Mouse (Mus musculus): ENCODE data around the gene Speg. TPM values are rescaled to one million over a fixed set of nuclear protein-coding genes. Genes with fewer than 3 reads are reported as not detected.

Gene Speg
- polyA plus RNA-seq, 1 experiment from 2014 or later, result 8.3 TPM

GRCm38 (mm10) chr1:75342874-75343416 lies 32.2 kb upstream of the Speg start:
- ATAC-seq (0 out of 2 replicates have a peak, but pooled peaks have one; percentile 60), DNase-seq (ENCODE audit: low spot score) (peak; percentile 93)
- Histone ChIP-seq H3K9ac (ENCODE audit: low read length) (no peak overlapping the region), H3K4me1 (ENCODE audit: control insufficient read depth, insufficient read depth, low read length) (peaks cover 7% of the 10 kb centered on the region; the same call in 1 of the 2 replicates), H3K36me3 (ENCODE audit: control insufficient read depth, insufficient read depth, low read length) (no peaks in the 10 kb centered on the region), H3K27ac (ENCODE audit: low read depth, low read length) (no peak overlapping the region), H3K9me3 (replicated peaks; ENCODE audit: control insufficient read depth, low read length) (no peaks in the 10 kb centered on the region), H3K4me2 (ENCODE audit: low read length) (no peak overlapping the region), H3K27me3 (replicated peaks; ENCODE audit: control insufficient read depth, insufficient read depth, low read length) (no peaks in the 10 kb centered on the region), H3K4me3 (ENCODE audit: low read depth, low read length) (no peak overlapping the region)
- WGBS, result under 1% methylated on average over 8 of the region's 8 CpGs

DNA sequence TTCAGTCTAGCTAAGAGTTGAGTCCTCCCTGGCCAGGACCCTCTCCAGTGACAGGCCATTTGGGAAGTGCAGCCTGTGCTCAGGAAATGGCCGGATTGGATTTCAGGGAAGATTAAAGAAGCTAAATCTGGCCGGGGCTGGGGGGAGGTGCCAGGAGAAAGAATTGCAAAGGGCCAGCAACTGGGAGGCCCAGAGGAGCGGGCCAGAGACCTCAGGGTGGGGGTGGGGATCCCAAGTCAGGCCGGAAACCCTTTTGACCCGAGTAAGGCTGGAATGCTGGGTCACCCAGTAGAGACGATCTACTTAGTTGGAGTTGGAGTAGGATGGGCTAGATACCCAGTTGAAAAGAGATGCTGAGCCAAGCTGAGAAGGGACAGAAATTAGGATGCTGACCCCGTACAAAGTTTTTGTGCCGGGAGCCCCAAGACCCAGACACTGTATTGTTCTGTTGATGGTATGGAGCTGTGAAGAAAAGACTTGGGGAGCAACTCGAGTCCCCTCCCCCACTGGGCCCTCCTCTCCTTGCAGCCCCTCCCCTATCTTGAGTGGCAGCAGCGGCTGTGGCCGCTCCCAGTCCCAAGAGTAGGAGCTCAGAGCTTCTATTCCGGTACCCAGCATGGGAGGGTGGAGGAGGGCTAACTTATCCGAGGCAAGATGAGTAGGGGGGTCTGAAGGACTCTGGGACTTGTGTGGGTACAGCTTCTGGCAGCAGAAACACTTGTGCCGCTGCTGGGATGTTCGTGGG lies 30.6 kb upstream of the Speg start:
- no peak overlapping the region for H3K9ac ChIP-seq (ENCODE audit: low read length)
- H3K27me3 ChIP-seq (replicated peaks; ENCODE audit: control insufficient read depth, insufficient read depth, low read length), result no peaks in the 10 kb centered on the region
- DNase-seq (ENCODE audit: low spot score) (no peak), ATAC-seq (0 out of 2 replicates have a peak, but pooled peaks have one; percentile 37)
- H3K4me1 ChIP-seq (ENCODE audit: control insufficient read depth, insufficient read depth, low read length), result peaks cover 5% of the 10 kb centered on the region; the same call in 1 of the 2 replicates
- WGBS, result 8% methylated on average over 15 of the region's 15 CpGs
- no peaks in the 10 kb centered on the region for H3K36me3 ChIP-seq (ENCODE audit: control insufficient read depth, insufficient read depth, low read length)
- no peaks in the 10 kb centered on the region for H3K9me3 ChIP-seq (replicated peaks; ENCODE audit: control insufficient read depth, low read length)
- no peak overlapping the region for H3K4me2 ChIP-seq (ENCODE audit: low read length)
- H3K4me3 ChIP-seq (ENCODE audit: low read depth, low read length), result no peak overlapping the region
- H3K27ac ChIP-seq (ENCODE audit: low read depth, low read length), result no peak overlapping the region

GRCm38 (mm10) chr1:75345036-75345935 lies 29.8 kb upstream of the Speg start:
- Histone ChIP-seq H3K36me3 (ENCODE audit: control insufficient read depth, insufficient read depth, low read length) (no peaks in the 10 kb centered on the region), H3K9ac (ENCODE audit: low read length) (no peak overlapping the region), H3K4me1 (ENCODE audit: control insufficient read depth, insufficient read depth, low read length) (peaks cover 5% of the 10 kb centered on the region; the same call in 1 of the 2 replicates), H3K27me3 (replicated peaks; ENCODE audit: control insufficient read depth, insufficient read depth, low read length) (no peaks in the 10 kb centered on the region), H3K9me3 (replicated peaks; ENCODE audit: control insufficient read depth, low read length) (no peaks in the 10 kb centered on the region), H3K4me2 (ENCODE audit: low read length) (no peak overlapping the region), H3K27ac (ENCODE audit: low read depth, low read length) (no peak overlapping the region), H3K4me3 (ENCODE audit: low read depth, low read length) (no peak overlapping the region)
- DNase-seq (ENCODE audit: low spot score) (no peak), ATAC-seq (no peak)
- 35% methylated on average over 20 of the region's 20 CpGs for WGBS

- no peak overlapping the region for H3K27ac ChIP-seq (ENCODE audit: low read depth, low read length)
- no peak overlapping the region for H3K4me2 ChIP-seq (ENCODE audit: low read length)
- H3K9me3 ChIP-seq (replicated peaks; ENCODE audit: control insufficient read depth, low read length), result no peaks in the 10 kb centered on the region
- DNase-seq (ENCODE audit: low spot score) (no peak), ATAC-seq (no peak)
- no peak overlapping the region for H3K4me3 ChIP-seq (ENCODE audit: low read depth, low read length)
- no peaks in the 10 kb centered on the region for H3K27me3 ChIP-seq (replicated peaks; ENCODE audit: control insufficient read depth, insufficient read depth, low read length)
- H3K36me3 ChIP-seq (ENCODE audit: control insufficient read depth, insufficient read depth, low read length), result no peaks in the 10 kb centered on the region
- 85% methylated on average over 5 of the region's 5 CpGs for WGBS
- H3K9ac ChIP-seq (ENCODE audit: low read length), result no peak overlapping the region
- peaks cover 5% of the 10 kb centered on the region; the same call in 1 of the 2 replicates for H3K4me1 ChIP-seq (ENCODE audit: control insufficient read depth, insufficient read depth, low read length)
Measured at GRCm38 (mm10) chr1:75347279-75347678, 27.8 kb upstream of the Speg start.

- DNase-seq (ENCODE audit: low spot score), result no peak
- Histone ChIP-seq H3K4me2 (ENCODE audit: low read length) (no peak overlapping the region), H3K4me1 (ENCODE audit: control insufficient read depth, insufficient read depth, low read length) (peaks cover 5% of the 10 kb centered on the region; the same call in 1 of the 2 replicates), H3K27me3 (replicated peaks; ENCODE audit: control insufficient read depth, insufficient read depth, low read length) (no peaks in the 10 kb centered on the region), H3K4me3 (ENCODE audit: low read depth, low read length) (no peak overlapping the region), H3K27ac (ENCODE audit: low read depth, low read length) (no peak overlapping the region), H3K36me3 (ENCODE audit: control insufficient read depth, insufficient read depth, low read length) (no peaks in the 10 kb centered on the region), H3K9me3 (replicated peaks; ENCODE audit: control insufficient read depth, low read length) (no peaks in the 10 kb centered on the region), H3K9ac (ENCODE audit: low read length) (no peak overlapping the region)
- 45% methylated on average over 5 of the region's 5 CpGs for WGBS
- ATAC-seq, result no peak
Measured at GRCm38 (mm10) chr1:75349275-75349674, 25.8 kb upstream of the Speg start.

DNA sequence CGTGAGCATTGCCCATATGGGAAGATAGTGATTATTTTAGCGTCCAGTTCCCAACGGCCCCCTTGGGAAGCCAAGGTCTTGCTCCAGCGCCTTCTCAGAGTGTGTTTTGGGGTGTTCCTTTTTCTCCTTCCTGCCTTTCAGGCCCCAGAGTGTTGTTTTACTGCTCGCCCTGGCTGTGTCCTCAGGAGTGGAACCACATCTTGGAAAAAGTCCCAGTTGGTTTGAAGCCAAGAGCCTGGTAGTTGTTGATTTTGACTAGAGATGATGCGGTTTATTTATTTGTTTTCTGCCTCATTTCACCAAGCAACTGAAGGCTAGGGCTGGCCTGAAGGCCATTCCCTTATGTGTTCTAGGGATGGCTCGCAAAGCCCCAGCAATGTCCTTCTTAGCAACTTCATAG lies 17.8 kb upstream of the Speg start:
- DNase-seq (ENCODE audit: low spot score), result peak; percentile 45
- H3K4me3 ChIP-seq (ENCODE audit: low read depth, low read length), result no peak overlapping the region
- H3K27ac ChIP-seq (ENCODE audit: low read depth, low read length), result no peak overlapping the region
- no peak for ATAC-seq
- H3K9me3 ChIP-seq (replicated peaks; ENCODE audit: control insufficient read depth, low read length), result no peaks in the 10 kb centered on the region
- H3K27me3 ChIP-seq (replicated peaks; ENCODE audit: control insufficient read depth, insufficient read depth, low read length), result peaks cover 36% of the 10 kb centered on the region
- H3K36me3 ChIP-seq (ENCODE audit: control insufficient read depth, insufficient read depth, low read length), result no peaks in the 10 kb centered on the region
- 82% methylated on average over 7 of the region's 7 CpGs for WGBS
- H3K4me2 ChIP-seq (ENCODE audit: low read length), result no peak overlapping the region
- H3K9ac ChIP-seq (ENCODE audit: low read length), result no peak overlapping the region
- peaks cover 3% of the 10 kb centered on the region; the same call in 1 of the 2 replicates for H3K4me1 ChIP-seq (ENCODE audit: control insufficient read depth, insufficient read depth, low read length)

DNA sequence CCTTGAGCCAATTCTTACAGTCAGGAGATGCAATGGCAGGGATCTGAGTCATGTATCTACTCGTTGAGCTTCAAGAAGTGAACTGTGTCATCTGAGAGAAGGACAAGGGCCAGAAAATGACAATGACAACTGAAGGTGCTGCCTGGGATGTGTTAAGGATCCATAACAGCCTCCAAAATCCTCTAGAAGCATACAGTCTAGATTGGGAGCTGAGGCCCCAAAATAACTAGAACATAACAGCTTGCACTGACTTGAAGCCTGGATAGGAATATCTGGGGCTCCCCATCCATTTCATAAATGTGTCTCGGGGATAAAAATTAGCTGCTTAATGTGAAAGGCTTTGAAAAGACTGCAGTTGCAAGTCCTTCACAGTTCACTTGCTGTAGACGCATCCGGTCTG lies 17.1 kb upstream of the Speg start:
- H3K9me3 ChIP-seq (replicated peaks; ENCODE audit: control insufficient read depth, low read length), result no peaks in the 10 kb centered on the region
- 89% methylated on average over 4 of the region's 4 CpGs for WGBS
- no peak overlapping the region for H3K27ac ChIP-seq (ENCODE audit: low read depth, low read length)
- H3K4me1 ChIP-seq (ENCODE audit: control insufficient read depth, insufficient read depth, low read length), result peaks cover 3% of the 10 kb centered on the region; the same call in 1 of the 2 replicates
- H3K4me2 ChIP-seq (ENCODE audit: low read length), result no peak overlapping the region
- H3K9ac ChIP-seq (ENCODE audit: low read length), result no peak overlapping the region
- ATAC-seq, result no peak
- peaks cover 41% of the 10 kb centered on the region for H3K27me3 ChIP-seq (replicated peaks; ENCODE audit: control insufficient read depth, insufficient read depth, low read length)
- no peaks in the 10 kb centered on the region for H3K36me3 ChIP-seq (ENCODE audit: control insufficient read depth, insufficient read depth, low read length)
- H3K4me3 ChIP-seq (ENCODE audit: low read depth, low read length), result no peak overlapping the region
- no peak for DNase-seq (ENCODE audit: low spot score)

- H3K36me3 ChIP-seq (ENCODE audit: control insufficient read depth, insufficient read depth, low read length), result no peaks in the 10 kb centered on the region
- DNase-seq (ENCODE audit: low spot score) (no peak), ATAC-seq (no peak)
- WGBS, result 75% methylated on average over 13 of the region's 13 CpGs
- H3K27me3 ChIP-seq (replicated peaks; ENCODE audit: control insufficient read depth, insufficient read depth, low read length), result peaks cover 41% of the 10 kb centered on the region
- no peak overlapping the region for H3K9ac ChIP-seq (ENCODE audit: low read length)
- H3K27ac ChIP-seq (ENCODE audit: low read depth, low read length), result no peak overlapping the region
- no peaks in the 10 kb centered on the region for H3K9me3 ChIP-seq (replicated peaks; ENCODE audit: control insufficient read depth, low read length)
- H3K4me2 ChIP-seq (ENCODE audit: low read length), result no peak overlapping the region
- H3K4me1 ChIP-seq (ENCODE audit: control insufficient read depth, insufficient read depth, low read length), result peaks cover 3% of the 10 kb centered on the region; the same call in 1 of the 2 replicates
- H3K4me3 ChIP-seq (ENCODE audit: low read depth, low read length), result no peak overlapping the region
Measured at GRCm38 (mm10) chr1:75359346-75359745, 15.8 kb upstream of the Speg start.

Data from forebrain, embryonic 14.5 days (tissue).